Mouse (Mus musculus) cortical plate, adult 2 months (tissue): ENCODE results near the gene Ephb2.

ENCODE experiments used
- CTCF ChIP-seq: fragments of 200-500 bp; IDR thresholded peaks from 2 replicates; pipeline ENCODE4 v1.5.1; 2011; ENCODE audit warnings: mild to moderate bottlenecking, control low read depth, low read length; ENCODE audit not compliant: insufficient read depth; ENCODE audit errors: extremely low read depth
- POLR2A ChIP-seq: fragments of 200-500 bp; IDR thresholded peaks from 2 replicates; pipeline ENCODE4 v1.6.1; 2011; ENCODE audit warnings: mild to moderate bottlenecking, low read length, control low read depth; ENCODE audit not compliant: insufficient read depth; ENCODE audit errors: extremely low read depth

- TF ChIP-seq CTCF (no peak), POLR2A (no peak)
Measured at GRCm38 (mm10) chr4:136740963-136741362, 94.8 kb downstream of the Ephb2 start.
